Mouse (Mus musculus): ENCODE results near the gene Olfr616. TPM values are rescaled to one million over a fixed set of nuclear protein-coding genes. Genes with fewer than 3 reads are reported as not detected.
"Not testable (repeated sequence)": the region's sequence is repeated elsewhere in the genome, so short reads cannot be mapped to it uniquely, and the experiment has no call there.

Gene Olfr616
- polyA plus RNA-seq, 1 experiment = not detected

DNA sequence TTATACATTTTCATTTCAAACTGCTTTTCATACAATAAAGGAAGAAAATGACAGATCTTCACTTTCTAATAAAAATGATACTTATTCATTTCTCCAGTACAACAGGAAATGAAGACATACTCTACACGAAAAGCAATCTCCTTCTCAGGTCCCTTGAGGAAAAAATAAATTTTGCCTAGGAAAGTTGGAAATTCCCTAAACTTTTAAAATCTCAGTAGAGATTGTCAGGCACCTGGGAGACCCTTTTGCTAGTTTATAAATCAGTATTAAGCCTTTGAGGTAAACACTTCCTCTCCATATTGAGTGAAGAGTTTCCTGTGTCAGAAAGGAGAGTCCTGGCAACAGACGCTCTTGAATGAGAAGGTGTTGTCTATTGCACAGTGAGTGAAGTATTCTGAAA lies 21.2 kb downstream of the Olfr616 start, which contains the start of gene Olfr613:
Gene Olfr613, plus strand, starts transcription at position 301 of the 400 bp plus-strand sequence.
- TF ChIP-seq POLR2A (IDR thresholded peaks at IDR 0.05; ENCODE audit: low read depth, low read length) (no peak), CTCF (conservative IDR thresholded peaks at IDR 0.05; ENCODE audit: insufficient read depth, insufficient read length, low read depth, low read length) (no peak)
- H3K4me3 ChIP-seq (ENCODE audit: insufficient read depth, low read depth, low read length) = no peak within 1 kb of the TSS
- WGBS = 66% methylated on average over 2 of the region's 2 CpGs
- no peaks in the 10 kb centered on the region for H3K27me3 ChIP-seq (replicated peaks; ENCODE audit: control insufficient read depth, insufficient read depth, low read length)
- H3K36me3 ChIP-seq (ENCODE audit: control insufficient read depth, insufficient read depth, low read length) = no peaks in the 10 kb centered on the region
- no peak for DNase-seq
- no peak within 1 kb of the TSS for H3K27ac ChIP-seq (ENCODE audit: insufficient read depth, low read depth, low read length)
- H3K4me1 ChIP-seq (ENCODE audit: control insufficient read depth, insufficient read depth, low read length) = no peaks in the 10 kb centered on the region

DNA sequence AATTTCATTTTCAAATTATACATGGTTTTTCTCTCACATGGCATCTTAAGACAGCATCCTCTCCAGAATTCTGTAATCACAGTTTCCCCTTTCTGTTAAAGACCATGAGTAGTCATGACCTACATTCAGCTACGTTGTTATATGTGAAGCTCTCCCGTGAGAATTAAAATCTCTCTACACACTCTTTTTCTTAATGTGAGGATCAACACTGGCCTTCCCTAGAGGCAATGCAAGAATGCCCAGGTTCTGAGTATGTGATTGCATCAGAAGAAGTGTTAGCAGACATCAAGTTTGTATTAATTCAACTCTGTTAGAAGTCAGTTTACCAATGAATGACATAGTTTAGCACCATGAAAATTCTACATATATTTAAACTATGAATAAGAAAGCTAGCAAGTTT lies 26.3 kb downstream of the Olfr616 start, which contains the start of gene Olfr612:
Gene Olfr612, minus strand, starts transcription at position 101 of the 400 bp plus-strand sequence.
- H3K4me3 ChIP-seq (ENCODE audit: insufficient read depth, low read depth, low read length); H3K4me1 ChIP-seq (ENCODE audit: control insufficient read depth, insufficient read depth, low read length); H3K27me3 ChIP-seq (replicated peaks; ENCODE audit: control insufficient read depth, insufficient read depth, low read length); H3K27ac ChIP-seq (ENCODE audit: insufficient read depth, low read depth, low read length); DNase-seq; H3K36me3 ChIP-seq (ENCODE audit: control insufficient read depth, insufficient read depth, low read length): not testable (repeated sequence)
- WGBS = 79% methylated on average over 2 of the region's 2 CpGs

DNA sequence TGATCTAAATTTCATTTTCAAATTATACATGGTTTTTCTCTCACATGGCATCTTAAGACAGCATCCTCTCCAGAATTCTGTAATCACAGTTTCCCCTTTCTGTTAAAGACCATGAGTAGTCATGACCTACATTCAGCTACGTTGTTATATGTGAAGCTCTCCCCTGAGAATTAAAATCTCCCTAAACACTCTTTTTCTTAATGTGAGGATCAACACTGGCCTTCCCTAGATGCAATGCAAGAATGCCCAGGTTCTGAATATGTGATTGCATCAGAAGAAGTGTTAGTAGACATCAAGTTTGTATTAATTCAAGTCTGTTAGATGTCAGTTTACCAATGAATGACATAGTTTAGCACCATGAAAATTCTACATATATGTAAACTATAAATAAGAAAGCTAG lies 48.2 kb downstream of the Olfr616 start, which contains the start of gene Olfr611:
Gene Olfr611, minus strand, starts transcription at position 101 of the 400 bp plus-strand sequence.
- H3K27ac ChIP-seq (ENCODE audit: insufficient read depth, low read depth, low read length); DNase-seq; H3K4me1 ChIP-seq (ENCODE audit: control insufficient read depth, insufficient read depth, low read length); H3K4me3 ChIP-seq (ENCODE audit: insufficient read depth, low read depth, low read length); H3K36me3 ChIP-seq (ENCODE audit: control insufficient read depth, insufficient read depth, low read length); H3K27me3 ChIP-seq (replicated peaks; ENCODE audit: control insufficient read depth, insufficient read depth, low read length): not testable (repeated sequence)
- 67% methylated on average over 1 of the region's 1 CpGs for WGBS

Other genes with a start within 250 kb of the Olfr616 start
- gene Olfr598, start 245.6 kb downstream of the Olfr616 start, polyA plus RNA-seq (2012; rRNA removed) = not detected in 2 replicates
- not detected in 2 replicates for gene Olfr599, start 233.2 kb downstream of the Olfr616 start, polyA plus RNA-seq (2012; rRNA removed)
- gene Olfr600, start 219.5 kb downstream of the Olfr616 start, polyA plus RNA-seq (2012; rRNA removed) = not detected in 2 replicates
- gene Olfr601, start 206.5 kb downstream of the Olfr616 start, polyA plus RNA-seq (2012; rRNA removed) = not detected in 2 replicates
- gene Olfr603, start 183.0 kb downstream of the Olfr616 start, polyA plus RNA-seq (2012; rRNA removed) = not detected in 2 replicates
- gene Usp17lc, start 154.1 kb downstream of the Olfr616 start, polyA plus RNA-seq (2012; rRNA removed) = not detected in 2 replicates
- gene Olfr605, start 123.7 kb downstream of the Olfr616 start, polyA plus RNA-seq (2012; rRNA removed) = not detected in 2 replicates
- not detected in 2 replicates for gene Olfr606, start 120.1 kb downstream of the Olfr616 start, polyA plus RNA-seq (2012; rRNA removed)
- not detected in 2 replicates for gene Olfr607, start 105.0 kb downstream of the Olfr616 start, polyA plus RNA-seq (2012; rRNA removed)
- gene Olfr608, start 99.3 kb downstream of the Olfr616 start, polyA plus RNA-seq (2012; rRNA removed) = not detected in 2 replicates
- gene Olfr609, start 71.1 kb downstream of the Olfr616 start, polyA plus RNA-seq (2012; rRNA removed) = not detected in 2 replicates
- not detected in 2 replicates for gene Olfr610, start 57.0 kb downstream of the Olfr616 start, polyA plus RNA-seq (2012; rRNA removed)
- not detected in 2 replicates for gene Olfr611, start 48.3 kb downstream of the Olfr616 start, polyA plus RNA-seq (2012; rRNA removed)
- not detected in 2 replicates for gene Olfr612, start 26.4 kb downstream of the Olfr616 start, polyA plus RNA-seq (2012; rRNA removed)
- gene Olfr613, start 21.1 kb downstream of the Olfr616 start, polyA plus RNA-seq (2012; rRNA removed) = not detected in 2 replicates
- gene Olfr615, start 13.1 kb downstream of the Olfr616 start, polyA plus RNA-seq (2012; rRNA removed) = not detected in 2 replicates
- gene Olfr617, start 3.9 kb upstream of the Olfr616 start, polyA plus RNA-seq (2012; rRNA removed) = not detected in 2 replicates
- not detected in 2 replicates for gene Olfr618, start 21.0 kb upstream of the Olfr616 start, polyA plus RNA-seq (2012; rRNA removed)
- gene Olfr619, start 31.4 kb upstream of the Olfr616 start, polyA plus RNA-seq (2012; rRNA removed) = not detected in 2 replicates
- not detected in 2 replicates for gene Olfr620, start 43.4 kb upstream of the Olfr616 start, polyA plus RNA-seq (2012; rRNA removed)
- not detected in 2 replicates for gene Olfr622, start 73.6 kb upstream of the Olfr616 start, polyA plus RNA-seq (2012; rRNA removed)
- not detected in 2 replicates for gene Olfr623, start 94.6 kb upstream of the Olfr616 start, polyA plus RNA-seq (2012; rRNA removed)
- not detected in 2 replicates for gene Olfr624, start 102.0 kb upstream of the Olfr616 start, polyA plus RNA-seq (2012; rRNA removed)
- gene Olfr625-ps1, start 113.6 kb upstream of the Olfr616 start, polyA plus RNA-seq (2012; rRNA removed) = not detected in 2 replicates
- not detected in 2 replicates for gene Olfr243, start 145.5 kb upstream of the Olfr616 start, polyA plus RNA-seq (2012; rRNA removed)
- not detected in 2 replicates for gene Olfr628, start 161.2 kb upstream of the Olfr616 start, polyA plus RNA-seq (2012; rRNA removed)
- gene Olfr629, start 175.8 kb upstream of the Olfr616 start, polyA plus RNA-seq (2012; rRNA removed) = not detected in 2 replicates
- gene Olfr630, start 188.2 kb upstream of the Olfr616 start, polyA plus RNA-seq (2012; rRNA removed) = not detected in 2 replicates
- gene Olfr69, start 202.5 kb upstream of the Olfr616 start, polyA plus RNA-seq (2012; rRNA removed) = not detected in 2 replicates
- gene Olfr68, start 210.6 kb upstream of the Olfr616 start, polyA plus RNA-seq (2012; rRNA removed) = not detected in 2 replicates
- gene Olfr67, start 222.7 kb upstream of the Olfr616 start, polyA plus RNA-seq (2012; rRNA removed) = not detected in 2 replicates
- gene Hbb-bt, start 244.9 kb upstream of the Olfr616 start, polyA plus RNA-seq (2012; rRNA removed) = 323 and 441 TPM in 2 replicates